Mouse (Mus musculus) heart, adult 2 months (tissue): Measurements from ENCODE around the gene Cyp2d11. TPM values are rescaled to one million over a fixed set of nuclear protein-coding genes. Genes with fewer than 3 reads are reported as not detected.

ENCODE experiments used
- DNase-seq, 2 experiments: peaks; one replicate each; pipeline ENCODE4 v3.0.0; 2021
- H3K27ac ChIP-seq: fragments of 200-600 bp; 2 replicates; pipeline ENCODE4 v1.8.1; 2022
- H3K27me3 ChIP-seq: fragments of 200-500 bp; 2 replicates; pipeline ENCODE4 v1.6.1; 2012; ENCODE audit warnings: mild to moderate bottlenecking, low read length, inconsistent platforms, mixed read lengths; ENCODE audit not compliant: control insufficient read depth, insufficient read depth
- H3K36me3 ChIP-seq: fragments of 200-500 bp; 2 replicates; pipeline ENCODE4 v1.6.1; 2012; ENCODE audit warnings: low read length, inconsistent platforms; ENCODE audit not compliant: control insufficient read depth, insufficient read depth
- H3K4me1 ChIP-seq: fragments of 200-500 bp; 2 replicates; pipeline ENCODE4 v1.6.1; 2011; ENCODE audit warnings: low read length; ENCODE audit not compliant: control insufficient read depth, insufficient read depth
- H3K4me3 ChIP-seq: fragments of 200-600 bp; 2 replicates; pipeline ENCODE4 v1.8.1; 2022
- H3K79me2 ChIP-seq: fragments of 200-500 bp; replicated peaks from 2 replicates; pipeline ENCODE4 v1.6.1; 2012; ENCODE audit warnings: mild to moderate bottlenecking, inconsistent platforms, low read length, moderate library complexity, mixed read lengths; ENCODE audit not compliant: control insufficient read depth, insufficient read depth
- H3K9ac ChIP-seq: fragments of 200-500 bp; 2 replicates; pipeline ENCODE4 v1.6.1; 2012; ENCODE audit warnings: low read depth, mild to moderate bottlenecking, control low read depth, inconsistent platforms, low read length, mixed read lengths
- CTCF ChIP-seq: fragments of 200-600 bp; IDR thresholded peaks from 2 replicates; pipeline ENCODE4 v1.8.1; 2022; ENCODE audit warnings: antibody characterized with exemption, mild to moderate bottlenecking, moderate library complexity
- EP300 ChIP-seq: fragments of 200-500 bp; IDR thresholded peaks from 2 replicates; pipeline ENCODE4 v1.6.1; 2011; ENCODE audit warnings: low read depth, low read length, control low read depth; ENCODE audit not compliant: insufficient read depth
- POLR2A ChIP-seq: fragments of 200-500 bp; IDR thresholded peaks from 2 replicates; pipeline ENCODE4 v1.6.1; 2011; ENCODE audit warnings: mild to moderate bottlenecking, low read depth, low read length, control low read depth; ENCODE audit not compliant: insufficient read depth
- WGBS: fragments of 180-500 bp; shearing (Covaris S2); methylation state at CpG from one replicate; pipeline ENCODE4 v1.1.7; 2018; 5-methylcytosine and 5-hydroxymethylcytosine counted together
- intact Hi-C: fragments of 180-260 bp; cut with DNase I; formaldehyde crosslinking; loops from one replicate; pipeline ENCODE4 v1.15.1; 2025
- polyA plus RNA-seq: library from polyadenylated mRNA; depleted of rRNA; stranded (reverse); fragments of >200 nt; gene quantifications from 2 replicates; pipeline ENCODE4 v1.2.3, GENCODE M21; 2012
- total RNA-seq, 2 experiments: library from RNA; stranded (reverse); gene quantifications; 2 replicates each; pipeline ENCODE4 v1.2.3; 2021

The Cyp2d11 gene
- total and polyA plus RNA-seq, 3 experiments, result 0.18 TPM; not detected in 2

GRCm38 (mm10) chr15:82345820-82346470, 47.9 kb downstream of the Cyp2d11 start:
- Histone ChIP-seq H3K27ac (peak overlapping the region; percentile 100), H3K79me2 (peaks cover 7% of the 10 kb centered on the region; the same call in 1 of the 2 replicates), H3K4me3 (peak overlapping the region; percentile 65), H3K27me3 (no peaks in the 10 kb centered on the region), H3K9ac (peak overlapping the region; percentile 81), H3K4me1 (peaks cover 15% of the 10 kb centered on the region), H3K36me3 (peaks cover 7% of the 10 kb centered on the region; the same call in 1 of the 2 replicates)
- intact Hi-C loops, result loop anchor here (5.0 kb wide), 1 partner anchor 199 kb away; the partner anchor contains the start of gene Srebf2
- DNase-seq, result peak; percentile 97 to 98
- under 1% methylated on average over 51 of the region's 51 CpGs for WGBS
- peak; percentile 69 for TF ChIP-seq POLR2A
- TF ChIP-seq CTCF, result no peak
- 0 out of 2 replicates have a peak, but pooled peaks have one; percentile 51 for TF ChIP-seq EP300

GRCm38 (mm10) chr15:82344971-82345370, 48.9 kb downstream of the Cyp2d11 start:
- no peak overlapping the region for H3K27ac ChIP-seq
- peaks cover 7% of the 10 kb centered on the region; the same call in 1 of the 2 replicates for H3K36me3 ChIP-seq
- H3K9ac ChIP-seq, result no peak overlapping the region
- TF ChIP-seq CTCF (no peak), POLR2A (no peak), EP300 (no peak)
- no peak for DNase-seq
- H3K27me3 ChIP-seq, result no peaks in the 10 kb centered on the region
- H3K79me2 ChIP-seq, result peaks cover 6% of the 10 kb centered on the region; the same call in 1 of the 2 replicates
- no peak overlapping the region for H3K4me3 ChIP-seq
- H3K4me1 ChIP-seq, result peaks cover 15% of the 10 kb centered on the region
- intact Hi-C loops, result loop anchor here (5.0 kb wide), 1 partner anchor 198 kb away; the partner anchor contains the start of gene Srebf2
- 91% methylated on average over 6 of the region's 6 CpGs for WGBS

- H3K9ac ChIP-seq, result no peak overlapping the region
- H3K27me3 ChIP-seq, result no peaks in the 10 kb centered on the region
- H3K36me3 ChIP-seq, result peaks cover 7% of the 10 kb centered on the region; the same call in 1 of the 2 replicates
- no peak overlapping the region for H3K27ac ChIP-seq
- H3K79me2 ChIP-seq, result peaks cover 6% of the 10 kb centered on the region; the same call in 1 of the 2 replicates
- no peak overlapping the region for H3K4me3 ChIP-seq
- intact Hi-C loops, result no loop called here
- TF ChIP-seq CTCF (no peak), EP300 (no peak), POLR2A (no peak)
- H3K4me1 ChIP-seq, result peaks cover 15% of the 10 kb centered on the region
- DNase-seq, result no peak
- 88% methylated on average over 27 of the region's 27 CpGs for WGBS
Observed at GRCm38 (mm10) chr15:82343368-82344287, 50.2 kb downstream of the Cyp2d11 start.

GRCm38 (mm10) chr15:82342543-82342935, 51.3 kb downstream of the Cyp2d11 start:
- peaks cover 7% of the 10 kb centered on the region; the same call in 1 of the 2 replicates for H3K36me3 ChIP-seq
- no peak for TF ChIP-seq POLR2A
- no peak overlapping the region for H3K9ac ChIP-seq
- peaks cover 3% of the 10 kb centered on the region; the same call in 1 of the 2 replicates for H3K79me2 ChIP-seq
- DNase-seq, result no peak
- intact Hi-C loops, result no loop called here
- H3K27ac ChIP-seq, result no peak overlapping the region
- no peaks in the 10 kb centered on the region for H3K27me3 ChIP-seq
- WGBS, result 78% methylated on average over 5 of the region's 5 CpGs
- H3K4me3 ChIP-seq, result no peak overlapping the region
- peaks cover 15% of the 10 kb centered on the region for H3K4me1 ChIP-seq

GRCm38 (mm10) chr15:82341675-82342542, 51.9 kb downstream of the Cyp2d11 start:
- TF ChIP-seq EP300, result no peak
- no peak for TF ChIP-seq CTCF
- TF ChIP-seq POLR2A, result no peak
- Histone ChIP-seq H3K79me2 (no peaks in the 10 kb centered on the region), H3K27ac (peak overlapping the region; percentile 63; the same call in 1 of the 2 replicates), H3K4me1 (peaks cover 10% of the 10 kb centered on the region), H3K4me3 (peak overlapping the region; percentile 49), H3K9ac (peak overlapping the region; percentile 48), H3K36me3 (peaks cover under 1% of the 10 kb centered on the region; the same call in 1 of the 2 replicates), H3K27me3 (no peaks in the 10 kb centered on the region)
- no peak for DNase-seq
- intact Hi-C loops, result no loop called here
- 40% methylated on average over 15 of the region's 15 CpGs for WGBS
